Mouse (Mus musculus) heart, postnatal 25 days (tissue): Measurements from ENCODE around the gene Aknad1. TPM values are rescaled to one million over a fixed set of nuclear protein-coding genes. Genes with fewer than 3 reads are reported as not detected.
A peak's percentile ranks its signal among the peaks of the same experiment; 100 is the strongest.

Experiments used
- DNase-seq: peaks from one replicate; pipeline ENCODE4 v3.0.0; 2022; ENCODE audit warnings: low spot score
- intact Hi-C: fragments of 180-260 bp; cut with DNase I; formaldehyde crosslinking; loops from one replicate; pipeline ENCODE4 v1.15.1; 2025
- total RNA-seq, 2 experiments: library from RNA; stranded (reverse); gene quantifications; 2 replicates each; pipeline ENCODE4 v1.2.3; 2021

The Aknad1 gene
- total RNA-seq, 2 experiments from 2014 or later, result not detected

DNA sequence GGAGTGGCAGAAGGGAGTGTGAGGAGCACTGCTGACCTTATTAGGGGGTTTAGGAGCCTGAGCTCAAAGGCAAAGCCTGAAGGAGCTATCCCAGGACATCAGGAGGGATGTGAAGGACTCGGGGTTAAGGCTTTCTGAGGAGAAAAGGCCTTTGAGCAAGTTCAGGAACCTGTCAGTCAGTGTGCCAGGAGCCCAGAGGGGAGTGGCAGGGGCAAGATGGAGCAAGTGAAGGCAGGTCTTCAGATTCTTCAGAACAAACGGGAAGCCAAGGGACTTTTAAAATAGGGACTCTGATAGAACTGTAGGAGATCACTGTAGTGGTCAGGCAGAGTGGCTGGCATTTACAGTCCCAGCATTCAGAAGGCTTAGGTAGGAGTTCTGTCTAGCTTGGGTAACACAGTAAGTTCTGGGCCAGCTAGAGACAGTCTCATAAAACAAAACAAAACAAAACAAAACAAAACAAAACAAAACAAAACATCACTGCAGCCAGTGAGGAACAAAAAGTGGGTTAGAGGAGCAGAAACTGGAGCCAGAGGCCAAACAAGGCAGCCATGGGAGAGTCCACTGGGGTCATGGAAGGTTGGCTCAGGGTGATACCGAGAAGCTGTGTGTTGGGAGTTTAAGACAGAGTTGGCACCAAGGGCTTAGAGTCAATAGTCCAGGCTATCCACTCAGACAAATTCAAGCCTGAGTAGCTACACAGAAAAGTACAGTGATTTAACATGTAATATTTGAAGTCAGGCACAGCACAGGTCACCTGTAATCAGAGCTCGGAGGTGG lies 39.5 kb downstream of the Aknad1 start:
- DNase-seq, result no peak
- intact Hi-C loops, result no loop called here

DNA sequence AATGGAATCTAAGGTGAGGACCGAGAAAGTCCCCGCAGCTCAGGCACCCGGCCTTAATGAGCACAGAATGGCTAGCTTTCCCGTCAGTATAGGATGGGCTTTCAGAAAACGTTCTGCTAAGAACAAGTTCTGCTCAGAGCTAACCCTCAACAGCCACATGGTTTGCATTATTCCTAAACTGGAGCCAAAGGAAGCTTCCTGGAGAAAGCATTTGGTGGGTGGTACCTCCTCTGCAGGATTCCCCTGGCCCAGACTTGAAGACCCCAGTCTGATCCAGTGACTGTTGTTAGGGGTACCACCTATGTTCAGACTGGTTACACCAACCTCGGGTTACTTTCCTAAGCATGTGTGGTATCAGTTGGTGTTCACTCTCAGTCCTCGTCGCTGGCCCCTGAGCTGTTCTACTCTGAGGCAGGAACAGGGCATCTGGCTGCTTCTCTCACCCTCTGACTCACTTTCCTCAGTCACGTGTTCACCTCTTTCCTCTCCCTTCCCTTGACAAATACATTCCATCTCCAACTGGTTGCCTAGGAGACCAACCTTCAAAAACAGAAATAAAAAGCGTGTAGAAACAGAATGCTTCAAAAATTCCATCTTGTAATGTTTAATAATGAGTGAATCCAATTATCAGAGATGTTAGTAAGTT lies 41.9 kb downstream of the Aknad1 start:
- peak; percentile 16 for DNase-seq
- intact Hi-C loops, result no loop called here

- intact Hi-C loops, result no loop called here
- DNase-seq, result no peak
Observed at GRCm38 (mm10) chr3:108781884-108782270, 42.4 kb downstream of the Aknad1 start.

- no peak for DNase-seq
- intact Hi-C loops, result no loop called here
Observed at GRCm38 (mm10) chr3:108782364-108782895, 43.0 kb downstream of the Aknad1 start.

DNA sequence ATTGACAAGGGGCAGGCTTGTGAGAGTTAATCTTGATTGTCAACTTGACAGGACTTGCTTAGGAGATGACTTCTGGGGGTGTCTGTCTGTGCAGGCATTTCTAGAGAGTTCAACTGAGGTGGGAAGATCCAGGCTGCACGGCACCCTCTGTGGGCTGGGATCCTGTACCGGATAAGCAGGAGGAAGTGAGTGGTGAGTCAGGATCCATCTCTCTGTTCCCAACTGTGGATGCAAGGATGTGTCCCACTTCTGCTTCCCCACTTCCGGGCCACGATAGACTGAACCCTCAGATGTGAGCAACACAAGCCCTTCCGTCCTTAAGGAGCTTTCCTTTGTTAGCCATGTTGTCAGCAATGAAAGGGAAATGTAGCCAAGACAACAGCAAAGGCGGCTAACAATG lies 47.1 kb downstream of the Aknad1 start:
- intact Hi-C loops, result no loop called here
- DNase-seq, result no peak

GRCm38 (mm10) chr3:108787754-108788454 lies 48.4 kb downstream of the Aknad1 start:
- no peak for DNase-seq
- intact Hi-C loops, result no loop called here

- intact Hi-C loops, result no loop called here
- no peak for DNase-seq
Observed at GRCm38 (mm10) chr3:108788455-108788794, 49.0 kb downstream of the Aknad1 start.

DNA sequence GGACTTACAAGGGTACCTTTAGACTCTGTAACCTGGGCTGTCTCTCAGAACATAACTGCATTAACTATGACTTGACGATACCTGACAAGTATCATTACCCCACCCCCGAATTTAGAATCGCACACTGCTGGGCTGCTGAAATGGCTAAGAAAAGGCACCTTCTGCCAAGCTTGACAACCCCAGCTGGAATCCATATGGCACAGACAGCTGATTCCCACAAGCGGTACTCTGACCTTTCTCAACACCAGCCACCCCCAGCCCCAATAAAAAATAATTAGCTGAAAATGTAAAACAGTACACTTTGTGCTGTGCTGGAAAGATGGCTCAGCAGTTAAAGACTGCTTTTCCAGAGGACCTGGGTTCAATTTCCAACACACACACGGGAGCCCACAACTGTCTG lies 49.8 kb downstream of the Aknad1 start:
- no peak for DNase-seq
- intact Hi-C loops, result no loop called here

DNA sequence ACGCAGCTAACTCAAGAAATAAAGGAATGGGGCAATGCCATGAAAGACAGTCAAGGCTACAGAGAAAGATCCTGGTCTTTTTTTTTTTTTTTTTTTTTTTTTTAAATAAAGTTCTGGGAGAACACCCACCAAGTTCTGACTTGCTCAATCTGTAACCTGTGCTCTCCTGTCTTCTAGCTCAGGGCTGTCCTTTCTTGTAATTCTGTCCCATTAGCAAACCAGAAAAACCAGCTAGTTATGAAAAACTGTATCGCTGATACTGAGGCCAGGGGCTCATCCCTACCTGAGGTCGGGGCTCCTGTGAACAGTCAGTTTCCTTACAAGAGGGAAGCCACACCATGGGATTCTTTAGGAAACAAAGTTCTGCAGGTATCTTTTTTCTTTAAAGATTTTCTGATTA lies 51.0 kb downstream of the Aknad1 start:
- intact Hi-C loops, result no loop called here
- DNase-seq, result no peak

DNA sequence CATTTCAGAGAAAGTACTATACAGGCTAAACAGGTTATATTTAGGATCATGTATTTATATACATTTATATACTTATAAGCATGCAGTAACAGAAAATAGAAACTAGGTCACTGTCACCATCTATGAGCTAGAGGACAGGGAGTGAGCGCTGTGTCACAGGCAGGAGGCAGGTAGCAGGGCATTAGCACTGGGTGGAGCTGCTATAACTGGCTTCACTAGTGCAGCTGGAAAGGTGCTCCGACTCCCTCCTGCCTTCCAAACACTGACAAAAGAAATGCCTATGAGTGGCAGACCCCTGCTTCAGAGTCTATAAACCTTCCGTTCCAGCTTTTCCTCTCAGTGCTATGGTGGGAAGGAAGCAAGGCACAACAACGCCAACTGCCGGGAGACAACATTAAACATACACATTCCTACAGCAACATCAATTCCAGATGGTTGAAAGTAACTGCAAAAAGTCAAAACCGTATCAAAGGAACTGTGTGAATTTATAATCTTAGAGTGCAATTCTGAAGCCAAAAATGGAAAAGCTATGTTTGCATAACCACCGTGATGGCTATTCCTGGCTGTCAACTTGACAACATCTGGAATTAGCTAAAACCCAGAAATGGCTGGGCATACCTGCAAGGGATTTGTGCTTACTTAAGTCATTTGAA lies 51.7 kb downstream of the Aknad1 start:
- no peak for DNase-seq
- intact Hi-C loops, result no loop called here

- no peak for DNase-seq
- intact Hi-C loops, result no loop called here
Observed at GRCm38 (mm10) chr3:108792420-108792819, 53.0 kb downstream of the Aknad1 start.

DNA sequence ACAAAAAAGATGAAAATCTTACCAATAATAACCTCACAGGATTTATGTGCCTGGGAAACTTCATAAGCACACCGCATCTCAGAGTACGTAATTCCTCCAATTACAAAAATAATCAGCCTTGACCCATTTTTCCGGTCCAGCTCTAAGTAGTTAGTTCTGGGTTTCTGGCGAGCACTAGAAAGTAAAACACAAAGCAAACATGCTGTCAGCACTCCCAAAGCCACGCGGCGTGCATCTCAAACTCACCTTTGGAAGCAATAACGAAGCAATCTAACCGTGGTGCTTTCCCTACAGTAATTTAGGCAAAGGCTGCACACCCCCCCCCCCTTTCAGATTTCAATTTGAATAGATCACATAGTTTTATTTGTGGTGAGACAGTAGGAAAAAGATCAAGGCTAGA lies 55.3 kb downstream of the Aknad1 start:
- intact Hi-C loops, result no loop called here
- DNase-seq, result no peak

DNA sequence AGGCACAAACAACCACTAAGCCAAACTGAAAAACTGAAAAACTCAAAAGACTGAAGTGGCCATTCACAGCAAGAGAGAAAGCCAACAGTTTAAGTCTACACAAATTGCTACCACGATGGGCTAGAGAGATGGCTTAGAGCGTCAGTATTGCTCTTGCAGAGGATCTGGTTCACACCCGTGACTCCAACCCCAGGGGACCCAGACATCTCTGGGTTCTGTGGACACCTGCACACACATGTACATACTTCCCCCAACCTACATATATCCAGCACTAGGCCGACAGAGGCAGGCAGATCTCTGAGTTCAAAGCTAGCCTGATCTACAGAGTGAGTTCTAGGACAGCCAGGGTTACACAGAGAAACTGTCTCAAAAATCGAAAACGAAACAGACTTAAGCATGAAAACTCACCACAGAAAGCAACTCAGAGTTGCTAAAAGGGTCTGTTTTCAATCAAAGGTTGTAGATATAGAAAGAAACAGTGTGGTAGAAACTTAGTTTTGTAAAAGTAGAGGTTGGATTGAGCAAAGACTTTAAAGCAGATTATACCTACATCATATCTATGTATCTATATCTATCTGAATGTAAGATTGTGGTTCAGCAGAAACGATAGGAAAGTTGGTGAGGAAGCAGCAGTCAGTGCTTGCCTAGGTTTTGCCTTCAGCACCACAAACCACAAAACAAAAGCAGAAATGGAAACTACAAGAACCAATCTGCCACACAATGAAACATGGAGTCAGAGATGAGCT lies 56.3 kb downstream of the Aknad1 start:
- no peak for DNase-seq
- intact Hi-C loops, result no loop called here

GRCm38 (mm10) chr3:108796386-108796785 lies 56.9 kb downstream of the Aknad1 start:
- DNase-seq, result no peak
- intact Hi-C loops, result no loop called here

DNA sequence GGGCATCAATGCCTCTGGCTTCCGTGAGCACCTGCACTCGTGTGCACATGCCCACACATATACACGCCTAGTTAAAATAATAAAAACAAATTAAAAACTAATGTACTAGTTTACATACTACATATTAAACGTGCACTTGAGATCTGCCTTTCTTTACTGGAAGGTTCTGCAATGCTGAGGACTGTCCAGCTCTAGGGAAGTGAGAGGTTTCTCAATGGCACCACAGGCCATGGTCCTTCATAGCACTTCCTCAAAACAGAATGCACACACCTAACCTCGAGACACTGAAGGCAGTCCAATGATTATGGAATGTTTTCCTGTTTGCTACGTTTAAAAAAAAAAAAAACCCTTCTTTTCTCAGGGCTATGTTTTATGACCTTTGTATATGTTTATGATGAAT lies 58.3 kb downstream of the Aknad1 start:
- DNase-seq, result no peak
- intact Hi-C loops, result no loop called here

- intact Hi-C loops, result no loop called here
- no peak for DNase-seq
Observed at GRCm38 (mm10) chr3:108798375-108798774, 58.9 kb downstream of the Aknad1 start.

DNA sequence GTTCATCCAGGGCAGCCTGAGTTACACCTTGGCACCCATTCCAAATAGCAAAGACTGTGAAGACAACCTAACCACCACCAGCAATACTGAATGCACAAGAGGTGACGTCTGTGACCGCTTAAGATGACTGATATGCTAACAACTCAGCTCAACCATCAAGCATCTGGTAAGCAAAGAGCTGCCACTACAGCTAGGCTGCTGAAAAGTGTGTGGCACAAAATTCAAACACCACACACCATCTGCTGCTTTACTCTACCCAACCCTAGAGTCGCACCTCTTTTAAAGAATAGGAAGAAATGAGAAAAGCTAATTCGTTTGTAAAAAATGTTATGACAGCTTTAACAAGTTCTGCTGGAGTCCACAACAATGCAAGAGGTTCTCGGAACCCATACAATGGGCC lies 66.2 kb downstream of the Aknad1 start:
- DNase-seq, result no peak
- intact Hi-C loops, result no loop called here

- DNase-seq, result no peak
- intact Hi-C loops, result no loop called here
Observed at GRCm38 (mm10) chr3:108810747-108811263, 71.3 kb downstream of the Aknad1 start.

DNA sequence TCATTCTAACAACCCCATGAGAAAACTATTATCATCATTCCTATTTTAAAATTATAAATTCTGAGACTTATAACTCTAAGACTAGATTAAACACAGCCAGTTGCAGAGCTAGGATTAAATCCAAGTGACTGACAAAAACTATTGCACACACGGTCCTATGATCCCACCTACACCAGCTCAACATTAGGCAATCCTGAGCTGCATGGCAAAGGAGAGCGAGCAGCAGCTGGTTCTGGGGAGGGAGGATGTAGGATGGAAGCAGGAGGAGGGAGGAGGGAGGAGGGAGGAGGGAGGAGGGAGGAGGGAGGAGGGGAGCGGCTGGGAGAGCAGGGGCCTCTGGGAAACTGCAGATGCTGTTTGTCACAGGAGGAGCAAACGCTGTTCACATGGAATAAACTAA lies 76.2 kb downstream of the Aknad1 start:
- intact Hi-C loops, result no loop called here
- DNase-seq, result no peak

- DNase-seq, result no peak
- intact Hi-C loops, result no loop called here
Observed at GRCm38 (mm10) chr3:108830493-108830892, 91.0 kb downstream of the Aknad1 start.
